Mouse (Mus musculus) fibroblast of lung, adult 2 months (primary cell): Measurements from ENCODE around the gene Kdelc2.
A peak's percentile ranks its signal among the peaks of the same experiment; 100 is the strongest.

ENCODE experiments used
- DNase-seq: peaks from one replicate; pipeline ENCODE4 v3.0.0-alpha.2; 2011; ENCODE audit warnings: low read depth

Gene Kdelc2

DNA sequence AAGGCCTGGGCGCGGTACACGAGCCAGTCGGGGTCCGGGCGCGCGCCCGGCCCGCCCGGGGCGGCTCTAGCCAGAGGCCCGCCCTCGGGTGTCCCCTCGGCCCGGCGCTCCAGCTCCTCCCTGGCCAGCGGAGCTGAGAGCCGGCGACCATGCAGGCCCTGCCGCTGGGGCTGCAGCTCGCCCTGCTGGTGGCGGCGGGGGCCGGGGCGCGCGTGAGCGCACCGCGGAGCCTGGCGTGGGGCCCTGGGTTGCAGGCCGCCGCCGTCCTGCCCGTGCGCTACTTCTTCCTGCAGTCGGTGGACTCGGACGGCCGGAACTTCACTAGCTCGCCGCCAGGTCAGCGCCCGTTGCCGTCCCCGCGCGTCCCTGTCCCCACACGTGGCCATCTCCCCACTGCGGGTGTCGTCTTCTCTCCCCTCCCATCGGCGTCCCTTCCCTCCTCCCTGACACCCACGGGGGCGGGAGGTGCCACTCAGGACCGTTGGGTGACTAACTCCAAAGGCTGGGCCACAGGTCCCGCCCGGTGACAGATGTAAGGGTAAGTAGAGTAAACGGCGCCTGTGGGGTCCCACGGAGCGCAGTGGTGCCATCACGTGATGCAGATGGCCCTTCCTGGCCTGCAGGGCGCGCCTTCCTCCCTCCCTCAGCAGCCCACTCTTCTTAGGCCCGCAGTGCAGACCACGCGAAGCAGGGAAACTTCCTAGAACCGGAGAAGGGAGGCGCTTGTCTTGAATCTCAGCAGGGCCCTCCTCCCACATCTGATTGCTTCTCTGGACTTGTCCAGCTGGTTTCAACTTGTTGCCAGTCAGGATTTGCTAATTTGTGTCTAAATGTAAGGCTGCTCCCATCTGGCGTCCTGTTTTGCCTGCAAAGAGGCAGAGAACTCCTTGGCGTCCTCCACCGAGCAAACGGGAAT lies at the start of gene Kdelc2:
Gene Kdelc2, plus strand, starts transcription at position 75 of the 916 bp plus-strand sequence.
- DNase-seq: peak; percentile 80

DNA sequence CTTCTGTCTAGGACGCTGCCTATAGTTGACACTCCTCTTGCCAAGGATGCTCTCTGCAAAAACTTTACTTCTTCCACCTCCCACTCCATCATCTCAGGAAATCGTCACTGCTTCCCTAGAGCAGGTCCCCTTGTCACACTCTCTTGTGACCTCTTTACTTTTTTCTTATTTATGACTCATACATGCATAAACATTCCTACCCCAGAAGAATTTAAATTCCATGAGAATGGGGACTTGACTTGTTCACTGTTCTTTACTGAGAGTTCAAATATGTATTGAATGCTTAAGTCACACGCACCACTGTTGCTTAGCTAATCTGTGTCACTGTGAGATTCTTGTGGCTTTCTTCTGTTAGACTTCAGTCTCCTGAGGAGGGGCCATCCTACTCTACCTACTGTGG lies 48.7 kb upstream of the Kdelc2 start:
- DNase-seq: no peak

DNA sequence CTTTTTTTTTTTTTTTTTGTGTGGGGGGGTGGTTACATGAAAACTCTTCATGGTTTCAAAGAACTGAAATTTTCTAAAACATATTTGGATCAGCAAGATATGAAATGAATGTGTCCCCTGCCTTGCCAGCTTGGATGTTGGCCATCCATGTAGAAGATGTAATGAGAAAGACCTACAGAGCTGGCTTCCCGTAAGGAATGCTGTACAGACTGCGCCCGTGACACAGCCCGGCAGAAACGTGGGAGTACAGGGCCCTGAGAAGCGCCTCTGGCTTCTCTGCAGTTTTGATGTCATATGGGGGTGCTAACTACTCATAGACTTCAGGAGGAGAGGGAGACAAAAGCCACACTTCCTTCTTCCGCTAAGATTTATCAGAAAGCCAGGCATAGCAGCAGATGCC lies 44.2 kb upstream of the Kdelc2 start:
- DNase-seq: no peak

DNA sequence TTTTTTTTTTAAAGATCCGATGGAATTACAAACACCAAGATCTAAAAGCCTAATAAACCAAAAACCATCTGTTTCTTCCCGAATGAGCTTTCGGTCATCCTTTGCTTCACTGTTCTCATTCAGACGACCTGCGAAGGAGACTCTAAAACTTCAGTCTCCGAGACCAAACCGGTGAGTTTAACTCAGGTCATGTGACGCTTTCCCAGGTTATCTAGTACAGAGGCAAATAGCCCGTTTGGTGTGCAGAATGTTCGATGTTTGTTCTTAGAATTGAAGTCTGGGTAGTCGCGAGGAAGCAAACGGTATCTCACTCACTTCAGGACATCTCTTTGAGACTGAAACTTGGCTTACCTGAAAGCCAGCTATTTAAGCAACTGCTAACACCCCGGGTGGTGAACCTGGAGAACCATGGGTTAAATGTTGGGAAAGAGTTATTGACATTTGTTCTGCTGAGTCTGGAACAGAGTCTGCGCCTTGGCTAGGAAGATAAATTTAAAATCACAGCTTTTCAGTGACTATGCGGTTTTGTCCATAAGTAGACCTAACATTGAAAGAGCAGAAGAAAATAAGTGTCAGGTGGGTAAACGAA lies 43.4 kb upstream of the Kdelc2 start:
- DNase-seq: no peak

DNA sequence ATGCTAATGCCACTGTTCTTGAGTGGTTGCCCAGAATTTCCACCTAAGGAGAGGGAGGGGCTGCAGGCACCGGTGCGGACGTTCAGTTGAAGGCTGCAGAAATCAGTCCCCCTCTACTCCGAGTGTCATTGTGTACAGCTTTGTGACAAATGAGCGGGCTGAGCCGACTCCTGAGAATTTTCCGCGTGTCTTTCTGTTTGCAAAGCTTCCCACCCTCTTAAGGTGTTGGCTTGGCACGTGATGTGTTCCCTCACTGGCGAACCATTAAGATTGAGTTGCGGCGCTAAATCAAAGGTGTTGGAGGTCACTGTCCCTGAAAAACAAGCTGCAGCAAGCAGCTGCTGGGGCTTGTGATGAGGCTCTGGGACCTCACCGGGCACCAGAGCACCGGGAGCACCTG lies 42.9 kb upstream of the Kdelc2 start:
- no peak for DNase-seq

DNA sequence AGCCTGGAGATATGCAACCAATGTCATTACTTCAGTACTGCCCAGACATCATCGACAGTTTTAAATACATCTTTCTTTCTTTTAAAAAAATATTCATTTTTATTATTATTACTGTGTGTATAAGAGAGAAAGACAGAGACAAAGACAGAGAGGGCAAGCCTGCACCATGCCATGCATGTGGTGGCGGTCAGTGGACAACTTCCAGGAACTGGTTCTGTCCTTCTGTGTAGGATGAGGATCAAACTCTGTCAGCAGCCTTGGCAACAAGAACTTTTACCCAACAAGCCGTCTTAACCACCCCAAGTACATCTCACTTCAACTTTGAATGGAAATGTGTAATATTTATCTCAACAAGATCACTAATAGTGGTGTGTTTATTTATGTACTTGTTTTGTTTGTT lies 41.8 kb upstream of the Kdelc2 start:
- no peak for DNase-seq

DNA sequence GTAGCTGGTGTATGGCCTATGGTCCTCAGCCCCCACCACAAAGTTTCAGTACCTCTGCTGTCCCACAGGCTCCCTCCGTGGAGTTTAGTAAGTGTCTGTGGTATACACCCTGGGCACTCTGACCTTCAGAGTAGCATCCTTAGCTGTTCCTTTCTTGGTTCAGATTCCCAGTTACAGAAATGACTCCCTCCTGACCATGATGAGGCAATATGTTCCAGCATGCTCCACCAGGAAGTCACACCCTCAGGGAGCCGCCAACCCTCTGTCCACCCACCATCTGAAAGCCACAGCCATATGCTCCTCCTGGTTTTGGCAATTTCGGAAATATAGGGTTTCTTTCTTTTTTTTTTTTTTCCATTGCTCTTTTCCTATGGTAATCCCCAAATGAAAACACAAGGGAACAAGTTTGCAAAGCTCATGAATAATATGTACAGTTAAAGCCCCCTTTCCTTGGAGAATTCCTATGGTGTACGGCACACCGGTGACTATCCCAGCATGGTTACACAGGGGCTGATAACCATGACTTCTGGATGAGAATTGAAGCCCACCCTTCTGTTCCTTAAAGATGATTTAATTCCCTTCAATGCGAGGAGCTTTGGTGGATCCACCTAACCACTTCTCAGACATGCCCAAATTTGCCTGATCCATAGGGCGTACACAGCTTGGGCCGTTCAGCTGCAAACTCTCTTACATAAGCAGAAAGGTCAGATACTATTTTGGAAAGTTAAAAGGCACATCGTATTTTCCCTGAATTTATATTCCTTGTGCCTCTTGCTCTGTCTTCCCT lies 39.0 kb upstream of the Kdelc2 start:
- no peak for DNase-seq

DNA sequence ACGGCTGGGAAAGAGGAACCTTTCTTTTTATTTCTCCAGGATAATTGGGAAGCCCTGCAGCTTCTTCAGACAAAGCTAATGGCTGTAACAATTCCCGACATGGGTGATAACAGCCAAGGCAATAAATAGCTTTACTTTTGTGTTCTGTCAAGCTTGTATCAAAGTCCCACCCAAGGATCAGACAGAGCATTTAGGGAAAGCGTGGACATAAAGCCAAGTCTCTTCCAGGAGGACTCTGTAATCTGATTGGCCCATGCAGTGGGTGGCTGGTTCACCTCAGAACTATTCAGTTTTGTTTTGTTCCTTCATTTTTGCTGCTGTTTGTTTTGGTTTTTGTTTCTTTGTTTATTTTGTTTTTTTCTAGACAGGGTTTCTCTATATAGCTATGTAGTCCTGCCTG lies 38.1 kb upstream of the Kdelc2 start:
- no peak for DNase-seq

DNA sequence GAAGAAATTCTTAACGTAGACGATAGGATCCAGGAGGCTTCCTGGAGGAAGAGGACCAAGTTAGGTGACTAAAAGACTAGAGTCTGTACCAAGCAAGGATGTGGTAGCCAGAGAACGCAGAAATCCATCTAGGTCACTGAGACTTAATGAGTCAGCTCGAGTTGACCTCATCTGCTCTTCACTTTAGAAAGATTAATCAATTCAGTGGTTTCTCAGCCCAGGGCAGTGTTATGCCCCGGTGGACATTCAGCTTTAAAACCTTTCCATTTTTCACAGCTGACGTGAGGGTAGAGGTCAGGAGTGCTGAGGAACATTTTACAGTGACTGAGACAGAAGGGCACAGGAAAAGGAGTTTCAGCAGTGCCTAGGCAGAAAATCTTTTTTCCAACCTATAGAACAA lies 37.4 kb upstream of the Kdelc2 start:
- no peak for DNase-seq

DNA sequence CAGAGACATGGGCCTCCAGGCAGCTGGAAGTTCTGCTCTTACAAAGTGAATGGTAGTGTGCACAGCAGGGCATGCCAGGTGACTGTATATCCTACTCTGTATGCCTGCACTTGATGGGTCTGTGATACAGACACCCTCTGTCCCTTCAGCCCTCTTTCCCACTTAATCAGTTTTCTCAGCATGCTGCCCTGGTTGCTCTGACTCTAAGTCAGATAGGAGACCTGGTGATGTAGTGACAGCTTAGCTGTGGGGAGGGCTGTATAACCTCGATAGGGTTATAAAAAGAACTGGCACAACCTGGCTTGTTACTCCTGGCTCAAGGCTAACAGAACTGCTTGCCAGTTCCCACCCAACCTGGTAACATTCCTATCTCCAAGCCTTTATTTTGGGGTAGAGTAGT lies 34.6 kb upstream of the Kdelc2 start:
- no peak for DNase-seq

DNA sequence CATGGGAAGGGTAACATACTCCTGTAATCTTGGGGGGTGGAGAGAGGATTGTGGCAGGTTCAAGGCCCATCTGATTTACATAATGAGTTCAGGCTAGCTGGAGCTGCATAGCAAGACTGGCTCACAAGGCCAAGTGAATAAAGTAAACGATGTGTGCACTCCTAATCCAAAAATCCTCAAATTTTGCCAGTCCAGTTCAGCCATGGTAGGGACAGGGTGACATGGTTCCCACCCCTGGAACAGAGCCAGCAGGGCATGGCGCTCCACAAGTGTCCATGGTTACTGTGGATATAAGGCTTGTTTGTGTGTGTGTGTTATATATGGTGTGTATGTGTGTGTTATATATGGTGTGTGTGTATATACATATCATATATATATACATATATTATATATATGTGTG lies 33.5 kb upstream of the Kdelc2 start:
- DNase-seq: no peak

DNA sequence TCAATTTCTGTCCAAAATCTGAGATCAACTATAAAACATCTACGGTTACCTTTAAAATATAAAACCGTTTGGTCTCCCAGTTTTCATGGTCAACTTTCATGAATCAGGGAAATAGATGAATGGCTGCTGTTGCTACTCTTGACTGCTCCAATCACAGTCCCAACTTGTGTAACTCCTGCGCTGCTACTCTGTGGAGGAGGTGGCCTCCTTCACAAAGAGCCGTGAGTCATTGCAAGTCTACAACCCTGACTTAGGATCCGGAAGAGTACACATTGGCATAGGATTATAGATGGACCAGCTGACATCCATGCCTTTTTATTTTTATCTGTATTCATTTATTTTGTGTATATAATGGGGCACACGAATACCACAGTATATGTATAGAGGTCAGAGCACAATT lies 31.9 kb upstream of the Kdelc2 start:
- no peak for DNase-seq

DNA sequence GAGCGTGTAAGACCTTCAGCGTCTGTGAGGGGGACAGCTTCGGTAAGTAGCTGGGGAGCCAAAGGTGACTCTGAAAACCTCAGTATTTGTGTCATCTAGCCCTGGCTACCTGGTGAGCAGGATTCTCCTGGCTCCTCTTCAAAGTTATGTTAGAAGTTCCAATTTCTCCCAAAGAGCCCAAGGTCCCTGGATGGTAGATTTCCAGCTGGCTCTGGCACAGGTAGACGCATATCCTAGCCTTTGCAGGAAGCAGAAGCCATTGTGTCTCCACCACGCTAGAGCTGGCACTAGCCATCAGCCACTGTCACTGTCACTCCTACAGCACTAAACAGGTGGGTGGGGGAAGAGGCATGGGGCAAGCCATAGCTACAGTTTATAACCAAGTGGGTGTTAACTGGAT lies 30.7 kb upstream of the Kdelc2 start:
- DNase-seq: no peak

DNA sequence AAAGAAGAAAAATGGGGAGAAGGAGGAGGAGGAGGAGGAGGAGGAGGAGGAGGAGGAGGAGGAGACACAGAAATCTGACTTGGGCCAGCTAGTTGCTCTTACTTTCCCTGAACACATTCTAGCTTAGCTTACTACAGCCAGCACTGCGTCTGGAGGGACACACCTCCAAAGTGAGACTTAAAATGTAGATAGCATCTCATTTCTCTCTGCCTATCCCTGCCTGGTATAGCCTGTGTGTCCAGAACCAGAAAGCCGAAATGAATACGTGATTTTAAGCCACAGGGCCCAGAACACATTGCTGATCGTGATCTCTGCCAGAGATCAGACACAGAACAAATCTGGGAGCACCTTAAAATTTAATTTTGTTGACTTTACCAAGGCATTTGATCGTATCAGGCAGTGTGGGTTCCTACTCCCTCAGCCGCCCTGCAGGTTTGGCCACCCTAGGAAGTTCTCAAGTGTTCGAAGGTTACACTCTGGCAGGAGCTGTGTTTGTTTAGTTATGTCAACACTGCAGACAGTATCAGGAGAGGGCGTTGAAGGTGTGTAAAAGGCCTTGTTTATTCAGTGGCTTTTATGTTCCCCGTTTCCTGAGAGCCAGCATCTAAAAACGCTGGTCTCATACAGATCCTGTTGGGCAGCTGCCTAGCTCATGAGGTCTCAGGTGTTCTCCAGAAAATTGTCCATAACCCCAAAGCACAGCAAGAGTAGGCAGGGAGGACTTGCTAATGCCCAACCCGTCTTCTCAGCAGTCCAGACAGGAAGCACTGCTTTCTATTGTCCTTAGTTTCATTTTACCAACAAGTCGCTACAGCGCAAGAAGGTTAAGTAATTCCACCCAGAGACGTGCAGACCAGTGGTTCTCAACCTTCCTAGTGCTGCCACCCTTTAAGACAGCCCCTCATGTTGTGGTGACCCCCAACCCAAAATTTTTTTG lies 27.3 kb upstream of the Kdelc2 start:
- no peak for DNase-seq

DNA sequence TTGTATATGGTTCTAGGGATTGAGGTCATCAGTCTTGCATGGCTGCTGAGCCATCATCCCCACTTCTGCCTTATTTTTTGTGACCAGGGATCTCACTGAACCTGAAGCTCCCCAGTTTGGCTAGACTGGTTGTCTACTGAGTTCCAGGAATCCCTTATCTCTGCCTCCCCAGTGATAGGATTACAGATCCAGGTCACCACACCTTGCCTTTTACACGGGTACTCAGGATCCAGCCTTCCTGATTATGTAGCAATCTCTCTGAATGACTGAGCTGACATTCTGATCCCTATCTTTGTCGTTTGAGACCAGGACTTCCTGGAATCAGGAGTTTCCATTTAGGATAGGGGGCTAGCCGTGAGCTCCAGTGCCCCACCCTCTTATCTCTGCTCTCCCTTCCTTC lies 12.5 kb upstream of the Kdelc2 start:
- DNase-seq: no peak

DNA sequence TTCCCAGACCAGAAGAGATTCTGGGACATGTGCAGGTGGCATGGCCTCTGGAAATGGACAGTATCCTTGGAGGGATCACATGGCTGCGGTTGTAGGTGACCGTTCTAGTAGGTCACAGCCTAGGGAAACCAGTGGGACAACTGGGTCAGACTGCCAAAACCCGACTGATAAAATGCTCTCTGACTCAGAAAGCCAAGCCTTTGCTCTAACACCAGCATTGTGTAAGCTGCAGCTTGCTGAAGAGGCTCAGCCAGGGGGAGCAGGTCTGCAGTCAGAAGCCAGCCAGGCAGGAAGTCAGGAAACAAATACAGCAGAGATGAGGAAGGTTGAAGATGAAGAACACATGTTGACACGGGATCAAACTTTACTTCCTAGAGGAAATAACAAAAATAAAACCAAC lies 7.9 kb upstream of the Kdelc2 start:
- DNase-seq: peak; percentile 17

DNA sequence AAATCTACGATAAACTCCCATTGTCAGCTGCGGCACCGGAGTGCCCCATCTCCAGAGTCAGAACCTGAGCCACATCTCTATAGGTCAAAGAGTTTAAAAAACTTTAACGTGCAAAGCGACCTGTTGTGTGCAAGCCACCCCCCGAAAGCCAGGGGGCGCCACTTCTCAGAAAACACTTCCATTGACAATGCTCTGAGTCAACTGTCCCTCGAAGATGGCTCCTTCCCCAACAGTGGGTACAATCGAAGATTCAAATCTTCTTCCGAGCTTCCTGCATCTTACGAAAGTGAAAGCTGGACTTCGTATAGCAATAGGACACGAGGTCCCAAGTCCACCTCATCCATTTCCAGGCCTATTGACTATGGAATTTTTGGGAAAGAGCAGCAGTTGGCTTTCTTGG lies 7.0 kb upstream of the Kdelc2 start:
- no peak for DNase-seq

DNA sequence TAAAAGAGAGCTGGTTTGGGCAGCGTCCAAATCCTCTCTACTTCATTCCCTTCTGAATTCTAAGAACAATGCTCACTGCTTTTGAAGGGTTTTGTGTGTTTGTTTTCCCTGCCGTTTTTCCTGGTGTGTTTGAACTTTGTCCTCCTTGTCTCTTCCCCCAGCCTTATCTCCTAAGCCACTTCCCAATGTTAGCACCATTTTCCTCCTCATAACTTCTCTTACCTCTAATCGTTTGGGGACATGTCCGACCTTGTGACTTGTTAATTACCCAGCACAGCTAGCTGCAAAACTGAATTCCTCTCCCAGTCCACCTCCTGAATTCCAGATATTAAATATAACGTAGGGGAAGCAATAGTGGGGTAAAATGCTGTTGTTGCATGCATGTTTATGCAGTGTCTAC lies 6.2 kb upstream of the Kdelc2 start:
- no peak for DNase-seq

DNA sequence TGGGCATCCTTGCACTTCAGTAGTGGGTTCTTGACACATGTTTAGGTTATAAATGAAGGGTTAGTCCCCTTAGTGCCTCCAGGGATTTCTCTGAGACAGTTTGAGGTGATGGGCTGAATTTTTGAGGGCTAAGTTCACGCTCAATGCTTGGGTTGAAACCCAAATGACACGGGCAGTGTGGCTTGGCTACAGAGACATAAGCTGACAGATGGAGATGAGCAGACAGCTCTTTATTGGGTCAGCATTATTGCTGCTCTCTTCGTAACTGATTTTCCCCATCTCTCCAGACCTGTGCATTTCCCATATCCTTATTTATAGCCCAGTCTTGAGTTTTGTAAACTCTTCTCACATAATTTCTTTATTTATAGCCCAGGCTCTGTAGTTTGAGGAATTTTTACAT lies 5.7 kb upstream of the Kdelc2 start:
- DNase-seq: no peak

DNA sequence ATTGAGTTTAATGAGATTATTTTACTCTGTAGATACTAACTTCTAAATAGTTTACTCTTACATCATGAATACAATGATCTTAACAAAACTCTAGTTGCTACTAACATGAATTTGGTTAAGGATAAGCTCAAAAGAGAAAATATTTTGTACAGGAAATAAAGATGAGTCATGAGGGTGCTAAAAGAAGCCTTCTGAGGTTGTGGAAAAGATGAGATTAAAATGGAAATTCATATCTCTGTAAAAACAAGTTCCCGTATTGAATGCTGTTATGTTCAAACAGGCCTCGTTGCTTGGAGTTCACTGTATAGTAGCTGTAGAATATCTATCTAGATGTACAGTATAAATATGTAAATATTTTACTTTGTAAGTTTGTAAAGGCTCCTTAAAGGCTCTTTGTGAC lies 3.2 kb upstream of the Kdelc2 start:
- DNase-seq: no peak

DNA sequence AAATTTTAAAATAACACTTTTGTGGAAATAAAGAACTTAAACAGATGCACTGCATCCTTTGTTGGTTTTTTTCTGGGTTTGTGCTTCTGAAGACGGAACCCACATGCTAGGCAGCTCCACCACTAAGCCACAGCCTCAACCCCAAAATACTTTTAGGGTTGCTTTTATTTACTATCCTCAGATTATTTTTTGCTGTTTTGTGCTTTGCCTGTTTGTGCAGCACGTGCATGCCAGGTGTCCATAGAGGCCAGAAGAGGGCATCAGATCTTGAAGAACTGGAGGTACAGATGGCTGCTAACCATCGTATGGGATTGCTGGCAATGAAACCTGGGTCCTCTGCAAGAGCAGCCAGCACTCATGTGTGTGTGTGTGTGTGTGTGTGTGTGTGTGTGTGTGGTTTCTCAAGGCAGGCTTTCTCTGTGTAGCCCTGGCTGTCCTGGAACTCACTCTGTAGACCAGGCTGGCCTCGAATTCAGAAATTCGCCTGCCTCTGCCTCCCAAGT lies 2.7 kb upstream of the Kdelc2 start:
- no peak for DNase-seq

DNA sequence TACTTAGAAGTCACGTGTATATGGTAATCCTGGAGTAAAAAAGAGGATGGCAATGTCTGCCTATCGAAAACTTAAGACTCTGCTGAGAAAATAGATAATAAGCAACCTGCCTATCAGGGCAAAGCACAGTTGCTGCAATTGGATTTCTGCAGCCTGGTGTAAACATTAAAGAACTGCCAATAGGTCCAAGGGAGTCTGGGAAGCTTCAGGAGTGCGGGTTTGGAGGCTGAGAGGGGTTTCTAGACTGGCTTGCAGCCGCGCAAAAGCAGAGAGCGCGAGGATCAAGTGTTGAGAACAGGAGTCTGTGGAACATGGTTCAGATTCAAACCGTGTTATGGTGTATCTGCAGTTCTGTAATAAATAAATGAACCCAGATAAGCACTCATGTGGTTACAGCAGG lies 1.0 kb downstream of the Kdelc2 start:
- DNase-seq: no peak
